Mouse (Mus musculus) embryonic fibroblast, embryonic 13.5 days (primary cell): ENCODE measurements around the gene Atg16l1.

Source experiments
- CTCF ChIP-seq: IDR thresholded peaks from 2 replicates; pipeline ENCODE4 v1.5.1; 2011; ENCODE audit warnings: mild to moderate bottlenecking, control low read depth, low read length, moderate library complexity, borderline replicate concordance; ENCODE audit not compliant: insufficient read depth
- POLR2A ChIP-seq: IDR thresholded peaks from 2 replicates; pipeline ENCODE4 v1.6.1; 2011; ENCODE audit warnings: low read depth, mild to moderate bottlenecking, control low read depth, low read length, moderate library complexity

- no peak for TF ChIP-seq CTCF
- TF ChIP-seq POLR2A = no peak
Observed at GRCm38 (mm10) chr1:87785703-87786102, 30.0 kb downstream of the Atg16l1 start.
